Mouse (Mus musculus): ENCODE data around the gene Ptprg. TPM values are rescaled to one million over a fixed set of nuclear protein-coding genes. Genes with fewer than 3 reads are reported as not detected.

Gene Ptprg
- polyA plus RNA-seq, 1 experiment from 2014 or later, result 33.5 TPM

DNA sequence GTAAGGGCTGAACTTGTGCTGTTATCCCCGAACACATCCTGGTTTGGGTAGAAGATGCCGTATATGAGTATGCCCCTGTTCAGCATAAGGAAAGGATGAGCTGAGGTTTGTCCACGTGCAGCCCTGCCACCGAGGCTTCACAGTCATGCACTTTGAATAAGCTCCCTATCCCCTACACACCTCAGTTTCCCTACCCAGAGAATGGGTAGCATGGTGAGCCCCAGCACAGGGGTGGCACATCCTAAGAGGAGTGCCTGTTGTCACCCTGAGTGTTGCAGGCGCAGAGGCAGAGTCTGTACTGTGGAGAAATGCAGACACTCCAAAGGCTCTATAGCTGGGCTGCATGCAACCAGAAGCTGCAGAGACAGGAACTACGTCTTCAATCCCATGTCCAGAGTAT is 599.4 kb downstream of the Ptprg start:
- Histone ChIP-seq H3K4me2 (ENCODE audit: low read length) (no peak overlapping the region), H3K27ac (ENCODE audit: low read length) (no peak overlapping the region), H3K27me3 (replicated peaks; ENCODE audit: control insufficient read depth, insufficient read depth, low read length) (no peaks in the 10 kb centered on the region), H3K9ac (replicated peaks; ENCODE audit: low read depth, low read length) (no peak overlapping the region), H3K9me3 (ENCODE audit: control insufficient read depth, low read length) (no peaks in the 10 kb centered on the region), H3K4me3 (replicated peaks; ENCODE audit: low read length) (no peak overlapping the region), H3K4me1 (replicated peaks; ENCODE audit: control insufficient read depth, insufficient read depth, low read length) (peaks cover 2% of the 10 kb centered on the region; the same call in 1 of the 2 replicates), H3K36me3 (ENCODE audit: control insufficient read depth, insufficient read depth) (no peaks in the 10 kb centered on the region)
- WGBS, result 94% methylated on average over 6 of the region's 6 CpGs
- ATAC-seq, result no peak

- Histone ChIP-seq H3K9me3 (ENCODE audit: control insufficient read depth, low read length) (no peaks in the 10 kb centered on the region), H3K9ac (replicated peaks; ENCODE audit: low read depth, low read length) (no peak overlapping the region), H3K36me3 (ENCODE audit: control insufficient read depth, insufficient read depth) (no peaks in the 10 kb centered on the region), H3K4me3 (replicated peaks; ENCODE audit: low read length) (no peak overlapping the region), H3K4me2 (ENCODE audit: low read length) (no peak overlapping the region), H3K4me1 (replicated peaks; ENCODE audit: control insufficient read depth, insufficient read depth, low read length) (peaks cover 2% of the 10 kb centered on the region; the same call in 1 of the 2 replicates), H3K27me3 (replicated peaks; ENCODE audit: control insufficient read depth, insufficient read depth, low read length) (no peaks in the 10 kb centered on the region), H3K27ac (ENCODE audit: low read length) (no peak overlapping the region)
- 76% methylated on average over 13 of the region's 13 CpGs for WGBS
- 0 out of 2 replicates have a peak, but pooled peaks have one; percentile 15 for ATAC-seq
Measured at GRCm38 (mm10) chr14:12153599-12153998, 600.3 kb downstream of the Ptprg start.

GRCm38 (mm10) chr14:12161738-12162310 is 608.5 kb downstream of the Ptprg start:
- peak; percentile 77 for ATAC-seq
- 63% methylated on average over 14 of the region's 14 CpGs for WGBS
- H3K4me1 ChIP-seq (replicated peaks; ENCODE audit: control insufficient read depth, insufficient read depth, low read length), result peaks cover 18% of the 10 kb centered on the region

DNA sequence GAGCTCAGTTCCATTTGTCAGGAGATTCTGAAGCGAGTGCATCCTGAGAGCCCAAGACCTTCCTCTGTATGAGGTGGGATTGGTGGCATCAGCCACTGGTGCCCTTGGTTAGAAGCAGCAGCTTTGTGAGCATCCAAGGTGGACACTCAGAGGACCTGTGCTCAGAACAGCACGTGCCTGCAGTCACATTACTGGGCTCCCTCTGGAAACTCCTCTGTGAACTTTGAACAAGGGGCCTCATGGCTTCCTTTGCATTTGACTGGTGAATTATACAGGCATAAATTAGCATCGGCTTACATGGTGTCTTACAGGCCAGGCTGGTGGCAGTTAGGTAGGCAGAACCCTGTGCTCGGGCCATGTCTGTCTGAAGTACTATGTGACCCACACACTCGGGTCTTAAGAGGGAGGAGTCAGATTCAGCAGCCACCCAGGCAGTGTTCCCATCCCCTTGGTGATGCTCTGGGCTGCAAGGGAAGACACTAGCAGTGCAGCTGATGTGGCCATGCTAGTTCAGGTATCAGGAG is 609.1 kb downstream of the Ptprg start:
- Histone ChIP-seq H3K9ac (replicated peaks; ENCODE audit: low read depth, low read length) (no peak overlapping the region), H3K27me3 (replicated peaks; ENCODE audit: control insufficient read depth, insufficient read depth, low read length) (no peaks in the 10 kb centered on the region), H3K36me3 (ENCODE audit: control insufficient read depth, insufficient read depth) (no peaks in the 10 kb centered on the region), H3K4me3 (replicated peaks; ENCODE audit: low read length) (no peak overlapping the region), H3K4me1 (replicated peaks; ENCODE audit: control insufficient read depth, insufficient read depth, low read length) (peaks cover 18% of the 10 kb centered on the region), H3K9me3 (ENCODE audit: control insufficient read depth, low read length) (no peaks in the 10 kb centered on the region), H3K27ac (ENCODE audit: low read length) (peak overlapping the region; percentile 35; the same call in 1 of the 2 replicates), H3K4me2 (ENCODE audit: low read length) (no peak overlapping the region)
- ATAC-seq, result peak; percentile 24
- 48% methylated on average over 5 of the region's 5 CpGs for WGBS

More at GRCm38 (mm10) chr14:12161738-12162310, 608.5 kb downstream of the Ptprg start:
- Histone ChIP-seq H3K27me3 (replicated peaks; ENCODE audit: control insufficient read depth, insufficient read depth, low read length) (no peaks in the 10 kb centered on the region), H3K9ac (replicated peaks; ENCODE audit: low read depth, low read length) (no peak overlapping the region), H3K27ac (ENCODE audit: low read length) (peak overlapping the region; percentile 35; the same call in 1 of the 2 replicates), H3K4me3 (replicated peaks; ENCODE audit: low read length) (no peak overlapping the region), H3K9me3 (ENCODE audit: control insufficient read depth, low read length) (no peaks in the 10 kb centered on the region), H3K4me2 (ENCODE audit: low read length) (no peak overlapping the region), H3K36me3 (ENCODE audit: control insufficient read depth, insufficient read depth) (no peaks in the 10 kb centered on the region)

DNA sequence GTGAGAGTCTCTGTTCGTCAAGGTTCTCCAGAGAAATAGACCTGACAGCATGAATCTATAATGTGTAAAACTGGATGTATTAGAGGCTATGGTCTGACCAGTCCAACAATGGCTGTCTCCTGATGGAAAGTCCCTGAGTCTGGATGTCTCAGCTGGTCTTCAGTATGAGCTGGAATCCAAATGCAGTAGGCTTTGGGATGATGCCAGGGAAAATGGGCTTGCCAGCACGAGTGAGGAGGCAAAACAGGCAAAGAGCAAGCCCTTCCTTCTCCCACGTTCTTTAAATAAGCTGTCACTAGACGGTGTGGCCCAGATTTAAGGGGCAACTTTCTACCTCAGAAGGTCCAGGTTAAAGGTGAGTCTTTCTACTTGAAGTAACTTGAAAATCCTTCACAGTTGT is 609.9 kb downstream of the Ptprg start:
- no peak for ATAC-seq
- no peak overlapping the region for H3K4me2 ChIP-seq (ENCODE audit: low read length)
- peaks cover 18% of the 10 kb centered on the region for H3K4me1 ChIP-seq (replicated peaks; ENCODE audit: control insufficient read depth, insufficient read depth, low read length)
- no peaks in the 10 kb centered on the region for H3K36me3 ChIP-seq (ENCODE audit: control insufficient read depth, insufficient read depth)
- H3K9me3 ChIP-seq (ENCODE audit: control insufficient read depth, low read length), result no peaks in the 10 kb centered on the region
- H3K27ac ChIP-seq (ENCODE audit: low read length), result no peak overlapping the region
- 50% methylated on average over 4 of the region's 4 CpGs for WGBS
- H3K4me3 ChIP-seq (replicated peaks; ENCODE audit: low read length), result no peak overlapping the region
- no peak overlapping the region for H3K9ac ChIP-seq (replicated peaks; ENCODE audit: low read depth, low read length)
- no peaks in the 10 kb centered on the region for H3K27me3 ChIP-seq (replicated peaks; ENCODE audit: control insufficient read depth, insufficient read depth, low read length)

DNA sequence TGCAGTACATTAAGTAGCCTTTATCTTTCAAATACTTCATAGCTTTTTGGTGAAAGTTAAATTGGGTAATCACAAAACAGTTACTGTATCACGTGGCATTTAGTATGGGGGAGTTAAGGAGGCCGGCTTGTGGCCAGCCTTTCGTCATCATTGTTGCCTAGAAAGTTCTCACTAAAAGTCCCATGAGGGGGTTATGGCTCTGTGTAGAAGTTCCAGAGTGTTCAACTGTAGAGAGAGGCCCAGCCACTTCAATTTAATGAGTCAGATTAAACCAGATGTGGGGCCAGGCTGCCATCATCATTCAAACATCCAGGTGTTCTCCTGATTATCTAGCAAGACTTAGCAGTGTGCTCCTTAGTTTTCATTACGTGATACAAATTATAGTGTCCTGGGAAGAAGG is 613.9 kb downstream of the Ptprg start:
- no peak overlapping the region for H3K27ac ChIP-seq (ENCODE audit: low read length)
- no peak for ATAC-seq
- H3K27me3 ChIP-seq (replicated peaks; ENCODE audit: control insufficient read depth, insufficient read depth, low read length), result no peaks in the 10 kb centered on the region
- no peaks in the 10 kb centered on the region for H3K9me3 ChIP-seq (ENCODE audit: control insufficient read depth, low read length)
- 59% methylated on average over 4 of the region's 4 CpGs for WGBS
- H3K4me1 ChIP-seq (replicated peaks; ENCODE audit: control insufficient read depth, insufficient read depth, low read length), result peaks cover 11% of the 10 kb centered on the region
- H3K4me3 ChIP-seq (replicated peaks; ENCODE audit: low read length), result no peak overlapping the region
- no peak overlapping the region for H3K4me2 ChIP-seq (ENCODE audit: low read length)
- no peak overlapping the region for H3K9ac ChIP-seq (replicated peaks; ENCODE audit: low read depth, low read length)
- H3K36me3 ChIP-seq (ENCODE audit: control insufficient read depth, insufficient read depth), result no peaks in the 10 kb centered on the region

DNA sequence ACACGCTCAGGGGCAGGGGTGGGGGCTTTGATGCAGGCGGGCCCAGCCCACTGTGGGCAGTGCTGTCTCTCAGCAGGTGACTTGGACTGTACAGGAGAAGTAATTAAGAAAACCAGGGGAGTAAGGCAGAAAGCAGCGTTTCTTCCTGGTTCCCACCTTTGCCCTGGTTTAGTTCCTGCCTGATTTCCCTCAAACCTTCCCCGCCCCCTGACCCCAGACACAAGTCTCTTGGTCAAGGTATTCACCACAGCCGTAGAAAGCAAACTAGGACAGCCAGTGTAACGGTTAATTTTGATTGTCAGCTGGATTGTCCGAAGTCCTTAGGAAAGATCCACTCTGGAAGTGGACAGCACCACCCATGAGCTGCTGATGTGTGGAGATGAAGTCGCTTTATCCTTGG is 614.3 kb downstream of the Ptprg start:
- no peak overlapping the region for H3K27ac ChIP-seq (ENCODE audit: low read length)
- 68% methylated on average over 8 of the region's 8 CpGs for WGBS
- H3K4me2 ChIP-seq (ENCODE audit: low read length), result no peak overlapping the region
- ATAC-seq, result no peak
- H3K36me3 ChIP-seq (ENCODE audit: control insufficient read depth, insufficient read depth), result no peaks in the 10 kb centered on the region
- H3K9me3 ChIP-seq (ENCODE audit: control insufficient read depth, low read length), result no peaks in the 10 kb centered on the region
- H3K27me3 ChIP-seq (replicated peaks; ENCODE audit: control insufficient read depth, insufficient read depth, low read length), result no peaks in the 10 kb centered on the region
- H3K9ac ChIP-seq (replicated peaks; ENCODE audit: low read depth, low read length), result no peak overlapping the region
- H3K4me3 ChIP-seq (replicated peaks; ENCODE audit: low read length), result no peak overlapping the region
- H3K4me1 ChIP-seq (replicated peaks; ENCODE audit: control insufficient read depth, insufficient read depth, low read length), result peaks cover 6% of the 10 kb centered on the region

- Histone ChIP-seq H3K4me2 (ENCODE audit: low read length) (no peak overlapping the region), H3K36me3 (ENCODE audit: control insufficient read depth, insufficient read depth) (no peaks in the 10 kb centered on the region), H3K27ac (ENCODE audit: low read length) (peak overlapping the region; percentile 45; the same call in 1 of the 2 replicates), H3K27me3 (replicated peaks; ENCODE audit: control insufficient read depth, insufficient read depth, low read length) (no peaks in the 10 kb centered on the region), H3K9ac (replicated peaks; ENCODE audit: low read depth, low read length) (no peak overlapping the region), H3K9me3 (ENCODE audit: control insufficient read depth, low read length) (no peaks in the 10 kb centered on the region), H3K4me1 (replicated peaks; ENCODE audit: control insufficient read depth, insufficient read depth, low read length) (peaks cover 19% of the 10 kb centered on the region), H3K4me3 (replicated peaks; ENCODE audit: low read length) (no peak overlapping the region)
- WGBS, result 2% methylated on average over 5 of the region's 5 CpGs
- ATAC-seq, result peak; percentile 82
Measured at GRCm38 (mm10) chr14:12177436-12177835, 624.1 kb downstream of the Ptprg start.

GRCm38 (mm10) chr14:12178645-12179044 is 625.3 kb downstream of the Ptprg start:
- H3K4me2 ChIP-seq (ENCODE audit: low read length), result no peak overlapping the region
- no peak overlapping the region for H3K4me3 ChIP-seq (replicated peaks; ENCODE audit: low read length)
- H3K27ac ChIP-seq (ENCODE audit: low read length), result no peak overlapping the region
- peaks cover 21% of the 10 kb centered on the region for H3K4me1 ChIP-seq (replicated peaks; ENCODE audit: control insufficient read depth, insufficient read depth, low read length)
- no peak for ATAC-seq
- WGBS, result 70% methylated on average over 1 of the region's 1 CpGs
- no peaks in the 10 kb centered on the region for H3K9me3 ChIP-seq (ENCODE audit: control insufficient read depth, low read length)
- no peaks in the 10 kb centered on the region for H3K36me3 ChIP-seq (ENCODE audit: control insufficient read depth, insufficient read depth)
- H3K9ac ChIP-seq (replicated peaks; ENCODE audit: low read depth, low read length), result no peak overlapping the region
- H3K27me3 ChIP-seq (replicated peaks; ENCODE audit: control insufficient read depth, insufficient read depth, low read length), result no peaks in the 10 kb centered on the region
